Mouse (Mus musculus): ENCODE data around the gene D630039A03Rik.

DNA sequence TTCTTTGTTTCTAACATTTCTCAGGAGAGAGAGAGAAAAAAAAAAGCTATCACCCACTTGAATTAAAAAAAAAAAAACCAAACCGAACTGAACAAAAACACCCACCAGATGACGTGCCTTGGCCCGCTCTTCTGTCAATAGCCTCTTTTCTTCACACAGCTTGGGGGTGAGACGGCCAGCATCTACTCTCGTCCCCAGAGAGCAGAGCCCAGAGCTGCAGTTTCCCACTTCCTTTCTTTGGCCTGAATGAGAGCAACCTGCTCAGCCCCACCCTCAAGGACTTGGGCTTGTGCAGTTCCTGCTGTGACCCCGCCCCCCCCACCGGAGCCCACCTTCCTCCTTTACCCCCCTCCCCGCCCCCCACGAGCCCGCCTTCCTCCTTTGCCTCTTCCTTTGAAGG, 48.6 kb downstream of the D630039A03Rik start:
- TF ChIP-seq CTCF (IDR thresholded peaks at IDR 0.05; ENCODE audit: low read depth, low read length) = no peak
- TF ChIP-seq GATA1 (IDR thresholded peaks at IDR 0.05; ENCODE audit: borderline replicate concordance, low read length) = no peak
- TF ChIP-seq POLR2AphosphoS5 (IDR thresholded peaks at IDR 0.05; ENCODE audit: insufficient replicate concordance, low read depth, low read length) = no peak
- TF ChIP-seq TAL1 (conservative IDR thresholded peaks at IDR 0.05; ENCODE audit: low read depth, low read length) = no peak
